Mouse (Mus musculus) heart, postnatal 4 days (tissue): ENCODE data around the gene Ets1. TPM values are rescaled to one million over a fixed set of nuclear protein-coding genes. Genes with fewer than 3 reads are reported as not detected.

ENCODE experiments used
- DNase-seq: peaks from one replicate; pipeline ENCODE4 v3.0.0; 2021
- total RNA-seq, 2 experiments: library from RNA; stranded (reverse); gene quantifications; 2 replicates each; pipeline ENCODE4 v1.2.3; 2021

Ets1 gene
- total RNA-seq, 2 experiments from 2014 or later, result 97.5 to 106 TPM

DNA sequence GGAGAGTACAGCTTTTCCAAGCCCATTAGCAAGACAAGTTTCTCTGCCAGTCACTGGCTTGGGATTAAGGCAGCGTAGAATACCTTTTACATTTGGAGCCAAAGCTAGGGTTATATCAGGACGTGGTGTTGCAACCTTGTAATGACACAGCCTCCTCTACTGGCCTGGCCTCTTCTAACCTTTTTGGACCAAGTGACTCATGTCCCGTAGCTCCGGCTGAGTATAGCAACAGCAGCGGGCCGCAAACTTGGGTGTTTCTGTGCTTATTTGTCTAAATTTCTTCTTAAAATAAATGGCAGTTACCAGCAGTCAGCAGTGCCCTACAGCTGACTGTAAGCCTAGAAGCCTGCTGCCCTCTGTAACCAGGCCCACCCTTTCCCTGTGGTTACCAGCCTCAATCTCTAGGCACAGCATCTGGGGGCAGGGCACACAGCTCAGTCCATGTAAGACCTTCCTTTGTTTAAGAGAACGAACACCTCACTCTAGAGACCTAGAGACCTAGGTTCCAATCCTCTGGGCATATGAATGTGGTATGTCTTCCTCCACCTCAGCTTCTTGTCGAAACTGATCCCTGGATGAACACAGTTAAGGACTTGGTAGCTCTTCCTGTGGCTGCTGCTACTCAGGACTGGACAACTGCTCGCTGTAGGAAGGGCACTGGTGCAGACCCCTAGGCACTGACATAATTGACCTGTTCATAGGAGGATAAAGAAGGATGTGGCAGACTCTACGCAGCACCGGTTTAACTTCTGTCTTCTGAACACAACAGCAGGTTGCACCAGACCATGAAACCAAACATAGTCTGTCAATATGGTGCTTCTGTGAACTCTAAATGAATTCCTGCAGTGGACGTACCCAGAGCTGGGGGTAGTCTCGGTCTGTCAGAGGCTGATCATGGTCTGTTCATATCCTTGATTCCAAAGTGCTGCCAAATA lies 94.9 kb downstream of the Ets1 start:
- DNase-seq, result no peak

DNA sequence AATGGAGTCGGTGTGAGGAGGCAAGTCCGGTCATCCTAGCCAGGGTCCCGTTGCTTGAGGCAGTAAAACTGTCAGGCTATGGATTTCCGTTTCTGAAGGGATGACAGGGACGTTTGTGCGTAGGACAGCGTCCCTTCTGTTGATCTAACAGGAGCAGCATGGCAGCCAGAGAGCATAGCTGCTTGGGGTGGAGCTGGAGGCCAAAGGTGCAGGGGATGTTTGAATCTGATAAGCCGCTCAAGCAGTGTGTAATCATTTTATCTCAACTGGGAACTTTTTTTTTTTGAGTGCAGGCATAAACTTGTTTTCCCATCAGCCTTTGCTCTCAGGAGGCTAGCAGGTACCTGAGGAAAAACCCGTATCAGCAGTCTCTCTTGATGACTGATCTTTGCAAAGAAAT lies 95.8 kb downstream of the Ets1 start:
- no peak for DNase-seq

DNA sequence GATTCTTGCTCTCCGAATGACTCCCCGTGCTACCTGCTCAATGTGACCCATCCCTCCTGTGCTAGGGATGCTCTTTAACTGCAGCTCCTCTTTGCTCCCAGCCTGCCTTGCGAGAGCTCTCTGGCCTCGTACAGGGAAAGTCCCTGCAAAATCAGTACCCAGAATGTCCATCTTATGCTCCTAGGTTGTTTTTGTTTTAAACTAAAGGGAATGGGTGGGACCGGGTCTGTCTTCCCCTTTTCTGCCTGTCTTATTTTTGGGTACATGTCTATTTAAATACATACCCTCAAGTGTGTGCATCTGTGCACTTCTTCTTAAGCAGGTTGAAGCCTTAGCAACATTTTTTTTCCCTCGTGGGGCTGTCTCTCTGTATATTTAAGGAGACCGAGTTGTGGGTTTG lies 99.0 kb downstream of the Ets1 start:
- no peak for DNase-seq

DNA sequence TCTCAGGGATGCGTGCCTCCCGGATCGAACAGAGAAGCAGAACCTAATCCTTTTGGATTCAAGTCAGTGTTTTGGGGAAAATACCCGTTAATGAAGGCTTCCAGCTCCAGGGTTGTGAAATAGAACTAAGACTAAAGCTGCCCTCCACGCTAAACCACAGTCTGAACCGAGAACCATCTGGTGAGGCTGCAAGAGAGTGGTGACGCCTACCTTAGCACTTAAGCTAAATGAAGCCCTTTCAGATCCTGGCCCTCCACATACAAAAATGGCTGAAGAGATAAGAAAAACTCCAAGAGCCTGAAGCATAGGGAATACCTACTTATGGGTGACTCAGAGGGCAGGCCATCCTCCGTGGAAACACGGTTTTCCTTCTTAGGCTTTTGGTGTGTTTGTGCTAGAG lies 100.0 kb downstream of the Ets1 start:
- no peak for DNase-seq

DNA sequence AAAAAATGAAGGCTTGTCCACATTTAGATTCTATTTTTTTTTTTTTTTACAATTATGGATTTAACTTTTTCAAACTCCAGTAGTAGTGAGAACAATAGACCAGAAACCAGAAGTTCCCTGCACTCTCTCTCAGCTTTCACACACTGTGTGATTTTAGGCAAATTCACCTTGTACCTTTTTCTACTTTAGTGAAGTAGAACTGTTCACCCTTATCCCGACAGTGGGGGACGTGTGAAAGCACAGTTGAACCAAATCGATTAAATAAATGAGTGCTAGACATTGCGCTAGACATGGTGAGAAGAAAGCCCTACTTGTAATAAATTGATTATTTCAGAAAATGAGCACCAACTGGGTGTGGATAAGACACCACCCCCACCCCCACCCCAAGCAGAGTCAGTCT lies 104.0 kb downstream of the Ets1 start:
- DNase-seq, result no peak

DNA sequence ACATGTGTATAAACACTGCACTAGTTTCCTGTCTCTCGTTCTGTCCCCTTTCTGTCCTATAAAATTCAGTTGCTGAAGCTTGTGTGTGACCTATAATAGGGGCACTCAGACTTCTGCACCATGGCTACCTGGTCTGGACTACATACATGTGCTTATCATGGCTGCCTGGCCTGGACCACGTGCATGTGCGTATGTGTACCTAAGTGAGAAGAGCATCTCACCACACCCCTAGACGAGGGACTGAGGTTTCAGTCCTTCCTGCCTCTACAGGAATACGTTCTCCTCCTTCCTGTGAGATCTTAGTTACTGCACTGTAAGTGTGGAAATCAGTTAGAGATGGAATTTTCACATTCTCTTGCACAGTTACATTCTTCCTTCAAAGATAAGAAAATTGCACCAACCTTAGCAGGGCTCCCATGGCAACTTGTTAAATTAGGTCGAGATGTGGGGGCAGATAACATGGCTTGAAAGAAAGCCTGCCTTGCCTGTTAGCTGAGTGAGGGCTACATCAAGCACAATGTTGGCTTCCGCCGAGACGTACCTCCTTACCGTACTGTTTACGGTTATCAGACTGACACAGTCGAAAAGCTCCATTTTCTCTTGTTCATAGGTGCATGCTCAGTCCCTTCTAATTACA lies 104.8 kb downstream of the Ets1 start:
- DNase-seq, result no peak

DNA sequence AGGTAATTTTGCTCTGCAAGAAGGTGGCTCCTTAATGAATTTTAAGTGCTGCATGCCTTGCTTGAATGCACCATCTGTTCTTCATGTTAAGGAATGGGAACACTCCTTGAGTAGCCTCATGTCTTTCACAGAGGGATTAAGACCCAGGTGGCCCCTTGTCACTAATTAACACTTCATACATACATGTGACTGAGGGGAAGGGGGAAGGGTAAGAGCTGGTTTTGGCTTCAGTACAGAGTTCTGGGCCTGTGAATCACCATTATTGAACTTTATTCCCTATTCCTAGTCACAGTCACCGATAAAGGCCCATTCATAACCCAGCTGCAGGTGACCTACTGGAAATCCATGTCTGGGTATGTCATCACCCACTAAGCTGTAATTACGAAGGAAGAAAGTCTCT lies 105.7 kb downstream of the Ets1 start:
- DNase-seq, result no peak

DNA sequence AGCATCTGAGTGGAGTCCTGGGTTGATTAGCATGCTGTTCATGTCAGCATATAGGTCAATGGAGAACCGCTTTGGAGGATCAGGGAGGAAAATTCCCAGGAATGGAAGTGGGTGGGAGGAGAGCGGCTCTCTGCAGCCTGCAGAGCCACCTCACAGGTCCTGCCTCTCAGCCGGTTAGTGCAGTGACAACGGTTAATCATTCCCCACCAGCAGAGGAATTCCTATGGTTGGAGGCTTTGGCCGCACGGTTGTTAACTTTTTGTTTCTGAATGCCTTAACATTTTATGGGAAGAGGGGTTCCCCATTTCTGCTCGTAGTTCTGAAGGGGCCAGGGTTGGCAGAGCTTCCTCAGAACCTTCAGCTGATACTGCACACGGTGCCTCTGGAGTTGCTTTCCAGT lies 107.1 kb downstream of the Ets1 start:
- DNase-seq, result no peak

DNA sequence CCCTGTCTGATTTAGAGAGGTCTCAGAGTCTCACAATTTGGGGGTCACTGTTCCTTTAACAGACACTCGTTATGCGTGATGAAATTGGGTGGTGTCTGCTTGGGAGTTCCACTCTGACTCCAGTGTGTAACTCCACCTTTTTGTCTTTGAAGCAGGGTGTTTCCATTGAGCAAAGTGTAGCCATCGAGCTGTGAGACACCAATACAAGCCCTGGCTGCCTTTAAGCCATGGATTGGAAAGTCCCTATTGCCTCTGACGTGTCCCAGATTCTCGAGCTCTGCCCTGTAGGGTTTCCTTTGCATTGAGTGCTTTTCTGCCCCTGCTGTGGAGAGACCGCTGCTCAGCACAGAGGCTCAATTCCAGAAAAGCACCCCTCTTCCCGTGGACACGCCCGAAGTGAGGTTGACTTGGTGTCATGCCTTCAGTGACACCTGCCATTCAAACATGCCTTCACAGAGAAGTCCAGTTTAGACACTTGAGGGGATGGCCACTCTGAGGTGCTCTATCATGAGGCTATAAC lies 107.7 kb downstream of the Ets1 start:
- no peak for DNase-seq

DNA sequence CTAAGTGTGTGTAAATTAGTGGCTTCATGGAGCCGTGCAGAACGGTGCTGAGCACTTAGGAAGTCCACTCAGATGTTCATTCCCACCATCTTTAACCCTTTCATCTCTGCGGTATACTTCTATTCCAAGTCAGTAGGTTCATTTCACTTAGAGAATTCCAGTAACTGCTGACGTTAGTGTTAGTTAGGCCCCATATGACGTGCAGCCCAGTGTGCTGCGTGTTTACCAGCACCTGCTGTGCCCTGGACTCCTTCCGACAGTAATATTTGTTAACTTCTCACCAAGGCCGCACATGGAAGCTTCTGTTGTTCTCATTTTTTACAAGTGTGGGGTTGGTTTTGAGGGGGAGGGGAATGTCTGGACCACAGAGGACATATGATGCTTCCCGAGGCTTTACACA lies 108.3 kb downstream of the Ets1 start:
- no peak for DNase-seq

DNA sequence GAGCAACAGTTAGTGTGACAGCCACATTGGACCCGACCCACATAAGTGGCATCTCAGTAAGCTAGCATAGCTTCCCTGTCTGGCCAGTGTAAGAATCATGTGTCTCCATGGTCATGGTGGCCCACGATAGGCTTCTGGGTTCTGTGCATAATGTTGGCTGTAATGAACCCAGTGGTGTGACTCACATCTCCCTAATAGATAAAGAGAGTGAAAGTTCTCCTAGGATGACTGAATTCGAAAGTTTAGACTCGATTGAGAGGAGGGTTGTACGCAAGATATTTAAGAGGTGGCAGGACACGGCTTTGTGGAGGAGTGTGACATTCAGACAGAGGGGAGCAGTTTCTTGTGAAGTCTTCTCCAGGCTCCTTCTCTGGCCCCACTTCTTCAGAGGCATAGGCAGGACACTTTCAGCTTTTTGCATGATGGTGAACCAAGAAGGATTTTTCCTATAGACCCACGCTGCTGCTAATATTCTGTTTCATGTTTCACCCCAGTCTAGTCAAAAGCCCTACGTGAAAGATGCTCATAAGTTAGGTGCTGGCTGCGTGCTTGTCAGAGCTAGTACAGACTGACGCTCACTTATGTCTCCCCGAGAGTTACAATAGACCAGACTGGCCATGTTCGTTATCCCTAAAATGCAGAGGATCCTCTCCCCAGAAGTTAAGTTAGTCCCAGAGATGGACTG lies 109.2 kb downstream of the Ets1 start:
- no peak for DNase-seq

DNA sequence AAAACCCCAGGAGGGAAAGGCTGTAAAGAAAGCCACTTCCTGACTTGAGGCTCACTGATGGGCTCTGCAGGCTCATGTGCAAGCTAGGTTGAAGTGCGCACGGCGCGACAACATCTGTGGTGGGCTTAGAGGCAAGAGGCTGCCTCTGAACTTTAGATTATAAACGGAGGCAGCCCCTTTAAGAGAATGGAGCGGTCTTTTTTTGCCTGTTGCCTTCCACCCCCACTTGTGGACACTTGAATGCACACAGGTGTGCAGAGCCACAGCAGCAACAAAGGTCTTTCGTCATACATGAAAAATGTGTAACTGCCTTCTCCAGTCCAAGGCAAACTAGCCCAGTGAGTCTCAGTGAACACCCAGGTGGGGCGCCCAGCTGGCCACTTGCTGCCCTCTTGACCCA lies 110.0 kb downstream of the Ets1 start:
- no peak for DNase-seq

DNA sequence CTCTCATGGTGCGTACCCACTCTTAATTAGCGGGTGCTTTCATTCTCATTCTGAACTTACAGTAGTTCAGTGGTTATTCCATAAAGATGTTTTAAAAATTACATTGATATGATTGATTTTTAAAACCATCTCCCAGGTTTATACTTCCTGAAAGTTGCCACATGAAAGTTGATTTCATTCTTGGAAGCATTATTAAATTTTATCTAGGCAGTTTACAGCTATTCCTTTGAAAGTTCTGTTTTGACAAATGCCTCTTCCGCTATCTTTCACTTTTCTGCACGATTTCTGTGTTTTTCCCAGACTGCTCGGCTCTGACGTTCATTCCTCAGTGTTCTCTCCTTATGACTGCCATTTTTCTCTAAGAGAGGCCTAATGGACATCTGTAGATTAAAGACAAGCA lies 110.6 kb downstream of the Ets1 start:
- DNase-seq, result no peak

DNA sequence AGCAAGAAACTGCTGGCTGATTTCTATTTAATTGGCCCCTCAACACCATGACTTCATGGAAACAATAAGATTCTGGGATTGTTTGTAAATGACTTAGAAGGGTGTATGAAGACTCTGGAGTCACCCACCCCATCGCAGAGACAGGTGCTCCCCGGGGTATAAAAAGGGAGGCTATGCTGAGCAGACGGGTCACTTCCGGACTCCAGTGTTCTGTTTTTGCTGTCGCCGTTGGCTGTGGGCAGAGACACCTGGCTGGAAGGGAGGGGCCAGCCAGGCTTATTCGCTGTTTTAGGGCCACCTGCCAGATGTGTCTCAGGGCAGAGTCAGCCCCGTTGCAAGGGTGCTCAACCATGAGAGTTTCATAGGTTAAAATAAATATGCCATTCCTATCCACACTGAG lies 111.6 kb downstream of the Ets1 start:
- no peak for DNase-seq

DNA sequence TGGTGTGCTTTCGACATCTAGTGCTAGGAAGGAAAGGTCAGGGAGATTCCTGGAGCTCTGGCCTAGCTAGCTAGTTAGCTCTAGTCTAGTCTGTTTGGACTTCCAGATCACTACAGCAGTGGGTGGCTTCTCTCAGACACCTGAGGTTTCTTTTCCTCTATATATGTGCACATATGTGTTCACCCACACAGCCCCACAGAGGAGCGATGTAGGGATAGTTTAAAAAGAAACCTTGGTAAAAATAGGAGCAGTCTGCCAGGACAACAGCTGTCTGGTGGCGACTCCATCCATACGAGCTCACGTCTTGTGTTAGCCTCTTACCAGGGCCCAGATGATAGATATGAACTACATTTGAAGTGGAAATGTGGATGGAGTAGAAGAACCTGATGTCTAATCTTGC lies 112.5 kb downstream of the Ets1 start:
- no peak for DNase-seq

DNA sequence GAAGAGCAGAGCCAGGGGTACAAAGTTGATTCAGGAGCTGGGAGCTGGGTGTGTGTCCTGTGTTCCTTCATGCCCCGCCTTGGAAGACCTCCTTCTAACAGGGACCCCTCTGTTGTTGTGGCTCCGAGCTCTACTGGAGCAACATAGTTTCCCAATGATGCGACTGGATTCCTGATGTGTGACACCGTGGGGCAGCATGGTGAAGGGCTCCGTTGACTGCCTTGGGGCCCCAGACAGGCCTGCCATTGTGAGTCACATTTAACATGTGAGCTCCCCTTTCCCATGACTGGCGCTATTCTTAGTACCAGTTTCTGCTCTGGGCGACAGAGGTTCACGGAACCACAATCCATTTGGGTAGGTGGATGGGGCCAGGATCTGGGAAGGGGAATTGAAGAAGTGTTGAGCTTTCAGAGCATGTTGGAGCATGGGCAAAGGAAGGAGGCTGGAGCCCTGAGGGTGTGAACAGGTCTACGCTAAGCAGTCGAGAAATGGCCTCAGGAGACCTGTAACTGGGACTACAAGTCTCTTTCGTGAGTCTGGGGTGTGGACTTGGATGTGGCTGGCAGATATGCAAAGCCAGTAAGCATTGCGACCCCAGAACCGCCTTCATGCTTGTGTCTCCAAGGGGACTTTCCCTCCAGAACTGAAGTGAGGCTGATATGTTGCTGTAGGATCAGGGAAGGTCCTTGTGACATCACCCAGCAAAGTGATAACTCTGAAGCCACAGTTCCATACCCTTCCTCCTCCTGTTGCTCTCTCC lies 113.9 kb downstream of the Ets1 start:
- DNase-seq, result no peak

DNA sequence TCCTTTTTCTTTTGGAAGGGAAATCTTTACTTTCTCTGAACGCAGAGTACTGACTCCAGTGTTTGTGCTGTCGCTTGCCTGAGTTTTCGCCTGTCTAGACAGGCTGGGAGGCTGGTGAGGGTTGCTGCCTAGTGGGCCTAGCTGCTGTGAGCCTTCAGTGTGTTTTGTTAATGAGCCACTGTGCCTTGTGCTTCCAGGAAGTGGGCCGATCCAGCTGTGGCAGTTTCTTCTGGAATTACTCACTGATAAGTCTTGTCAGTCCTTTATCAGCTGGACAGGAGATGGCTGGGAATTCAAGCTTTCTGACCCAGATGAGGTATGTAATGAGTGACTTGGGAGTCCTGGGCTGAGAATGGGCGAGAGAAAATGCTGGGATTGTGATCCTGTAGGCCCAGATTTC lies 116.6 kb downstream of the Ets1 start:
- peak; percentile 43 for DNase-seq

DNA sequence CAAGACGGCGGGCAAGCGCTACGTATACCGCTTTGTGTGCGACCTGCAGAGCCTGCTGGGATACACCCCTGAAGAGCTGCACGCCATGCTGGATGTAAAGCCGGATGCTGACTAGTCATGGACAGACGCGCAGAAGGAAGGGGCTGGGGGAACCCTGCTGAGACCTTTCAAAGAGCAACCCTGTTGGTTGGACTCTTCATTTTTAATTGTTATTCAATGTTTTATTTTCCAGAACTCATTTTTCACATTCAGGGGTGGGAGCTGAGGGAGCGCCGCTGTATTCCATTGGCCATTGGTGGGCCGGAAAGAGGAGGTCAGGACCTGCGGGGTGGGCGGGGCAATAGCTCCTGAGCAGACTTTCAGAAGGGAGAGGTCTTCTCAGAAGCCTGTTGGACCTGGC lies 118.3 kb downstream of the Ets1 start:
- DNase-seq, result no peak

DNA sequence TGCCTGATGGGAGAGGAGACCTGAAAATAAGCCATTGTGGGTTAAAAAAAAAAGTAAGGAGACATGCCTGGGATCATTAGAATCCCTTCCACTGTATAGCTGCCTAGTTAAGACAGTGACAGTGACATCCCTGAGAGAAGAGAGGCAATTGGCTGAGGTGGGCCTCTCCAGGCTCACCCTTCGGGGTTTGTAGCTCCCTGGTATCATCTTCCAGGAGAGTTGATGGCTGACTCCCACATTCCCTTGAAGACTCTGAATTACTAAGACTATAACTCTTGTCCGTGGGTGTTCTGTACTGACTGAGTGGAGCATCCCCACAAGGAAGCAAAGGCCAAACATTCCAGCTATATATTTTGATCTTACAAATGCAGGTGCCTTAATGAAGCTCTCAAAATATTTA lies 120.0 kb downstream of the Ets1 start:
- DNase-seq, result no peak

DNA sequence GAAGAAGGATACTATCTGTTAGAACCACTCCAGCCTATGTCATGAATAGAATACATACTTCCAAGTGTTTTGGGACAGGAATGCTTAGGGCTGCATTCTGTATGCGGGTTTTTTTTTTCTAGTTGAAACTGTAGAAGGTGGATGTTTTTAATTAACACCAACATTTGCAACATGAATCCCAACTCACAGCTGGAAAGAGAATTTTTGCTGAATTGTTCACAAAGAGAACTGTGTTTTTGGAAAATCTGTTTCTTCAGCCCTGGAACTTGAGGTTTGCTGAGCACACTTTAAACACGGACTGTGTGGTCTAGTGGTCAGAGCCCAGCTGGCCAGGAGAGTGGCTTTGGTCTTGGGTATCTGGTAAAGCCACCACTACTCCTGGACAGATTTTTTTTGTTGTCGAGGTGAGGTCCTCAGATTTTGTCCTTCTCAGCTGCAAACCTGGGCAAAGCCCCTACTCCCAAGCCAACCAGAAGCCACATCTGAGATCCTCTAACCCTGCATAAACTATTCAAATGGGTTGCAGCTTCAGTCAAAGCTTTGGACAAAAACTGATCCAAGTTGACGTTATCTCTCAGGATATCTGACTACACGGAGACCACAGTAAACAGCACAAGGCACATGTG lies 122.4 kb downstream of the Ets1 start:
- DNase-seq, result no peak

DNA sequence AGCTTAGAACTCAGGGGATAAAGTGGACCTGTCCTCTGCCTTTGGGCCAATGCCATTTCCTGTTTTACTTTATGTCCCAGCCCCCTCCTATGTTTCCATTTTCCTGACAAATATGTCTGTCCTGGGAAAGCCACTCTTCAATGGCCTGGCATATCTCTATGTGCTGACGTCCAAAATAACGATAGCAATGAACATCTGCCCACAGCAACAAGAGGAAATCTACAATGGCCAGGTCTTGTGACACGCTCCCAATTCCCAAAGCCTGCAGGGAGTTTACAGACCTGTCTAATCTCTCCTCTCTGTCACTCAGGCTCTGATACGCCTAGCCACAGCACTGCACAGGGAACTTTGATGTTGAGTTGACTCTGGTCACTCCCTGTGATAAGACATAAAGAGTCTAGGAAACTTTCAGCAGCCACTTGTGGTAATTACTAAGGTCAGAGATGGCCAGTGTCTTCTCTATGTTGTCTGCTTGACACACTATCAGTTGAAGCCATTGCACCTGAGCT lies 124.7 kb downstream of the Ets1 start:
- no peak for DNase-seq

DNA sequence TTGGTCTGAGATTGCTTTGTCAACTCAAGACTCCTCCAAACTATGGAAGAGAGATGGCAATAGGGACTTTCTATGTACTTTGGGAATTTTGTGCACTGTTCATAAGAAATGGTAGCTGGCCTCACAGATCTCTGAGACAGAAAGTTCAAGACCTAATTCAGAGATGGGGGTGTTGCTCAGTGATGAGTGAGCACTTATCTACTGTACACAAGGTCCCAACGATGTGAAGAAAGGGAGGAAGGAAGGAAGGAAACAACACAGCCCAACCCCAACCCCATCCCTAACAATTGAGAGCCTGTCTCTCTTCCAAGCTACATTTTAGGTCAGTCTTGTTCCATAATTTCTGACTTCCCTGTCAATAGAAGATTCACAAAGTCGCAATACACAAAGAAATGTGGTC lies 125.3 kb downstream of the Ets1 start:
- no peak for DNase-seq
